Mouse (Mus musculus): Measurements from ENCODE around the gene Gli2. TPM values are rescaled to one million over a fixed set of nuclear protein-coding genes. Genes with fewer than 3 reads are reported as not detected.

Gli2 gene
- total RNA-seq, 1 experiment: 9.8 TPM

- Histone ChIP-seq H3K9ac (ENCODE audit: insufficient read depth, low read depth, low read length, poor library complexity, severe bottlenecking) (no peak overlapping the region), H3K9me3 (ENCODE audit: control insufficient read depth, insufficient read depth, low read depth, low read length) (no peaks in the 10 kb centered on the region), H3K4me1 (ENCODE audit: control insufficient read depth in 2 of 2, insufficient read depth in 2 of 2, low read length in 2 of 2, poor library complexity in 1 of 2) (no peaks in the 10 kb centered on the region), H3K4me3 (ENCODE audit: insufficient read depth in 1 of 2, low read depth in 1 of 2, low read length in 2 of 2, poor library complexity in 1 of 2, severe bottlenecking in 1 of 2) (no peak overlapping the region), H3K36me3 (ENCODE audit: control insufficient read depth, insufficient read depth, low read length, poor library complexity, severe bottlenecking) (no peaks in the 10 kb centered on the region), H3K27ac (ENCODE audit: insufficient read depth, low read depth, low read length, poor library complexity, severe bottlenecking) (no peak overlapping the region)
- no peak for DNase-seq (ENCODE audit: low read depth, low spot score)
- TF ChIP-seq CHD2 (IDR thresholded peaks at IDR 0.05; ENCODE audit: low read depth, low read length): no peak
- no peak for TF ChIP-seq ZNF384 (IDR thresholded peaks at IDR 0.05; ENCODE audit: low read depth, low read length)
- TF ChIP-seq MAFK (IDR thresholded peaks at IDR 0.05; ENCODE audit: insufficient read depth, low read depth, low read length): no peak
- no peak for TF ChIP-seq HCFC1 (IDR thresholded peaks at IDR 0.05; ENCODE audit: borderline replicate concordance, insufficient read depth, low read length)
- TF ChIP-seq ZC3H11A (IDR thresholded peaks at IDR 0.05; ENCODE audit: borderline replicate concordance, low read depth, low read length): no peak
- in situ Hi-C loops (cut with MboI; ENCODE audit: low sequenced_read_pairs in 2 of 2, unreplicated experiment in 2 of 2): no loop called here
These were observed 264.6 kb downstream of the Gli2 start for GRCm38 (mm10) chr1:118788813-118789212.

GRCm38 (mm10) chr1:118787486-118787885 lies 265.9 kb downstream of the Gli2 start:
- TF ChIP-seq MAFK (IDR thresholded peaks at IDR 0.05; ENCODE audit: insufficient read depth, low read depth, low read length) (no peak), HCFC1 (IDR thresholded peaks at IDR 0.05; ENCODE audit: borderline replicate concordance, insufficient read depth, low read length) (no peak), ZC3H11A (IDR thresholded peaks at IDR 0.05; ENCODE audit: borderline replicate concordance, low read depth, low read length) (no peak), ZNF384 (IDR thresholded peaks at IDR 0.05; ENCODE audit: low read depth, low read length) (no peak), CHD2 (IDR thresholded peaks at IDR 0.05; ENCODE audit: low read depth, low read length) (no peak)
- in situ Hi-C loops (cut with MboI; ENCODE audit: low sequenced_read_pairs in 2 of 2, unreplicated experiment in 2 of 2): no loop called here
- Histone ChIP-seq H3K9me3 (ENCODE audit: control insufficient read depth, insufficient read depth, low read depth, low read length) (no peaks in the 10 kb centered on the region), H3K4me1 (ENCODE audit: control insufficient read depth in 2 of 2, insufficient read depth in 2 of 2, low read length in 2 of 2, poor library complexity in 1 of 2) (no peaks in the 10 kb centered on the region), H3K9ac (ENCODE audit: insufficient read depth, low read depth, low read length, poor library complexity, severe bottlenecking) (no peak overlapping the region), H3K4me3 (ENCODE audit: insufficient read depth in 1 of 2, low read depth in 1 of 2, low read length in 2 of 2, poor library complexity in 1 of 2, severe bottlenecking in 1 of 2) (no peak overlapping the region), H3K36me3 (ENCODE audit: control insufficient read depth, insufficient read depth, low read length, poor library complexity, severe bottlenecking) (no peaks in the 10 kb centered on the region), H3K27ac (ENCODE audit: insufficient read depth, low read depth, low read length, poor library complexity, severe bottlenecking) (no peak overlapping the region)
- DNase-seq (ENCODE audit: low read depth, low spot score): no peak

Data from ES-E14 (cell line).